Mouse (Mus musculus) ES-E14 (cell line): ENCODE measurements at regions not wholly inside any gene's neighbourhood (a gene's known extent, or its start where the extent isn't known, plus 50 kb on each side); places are given as distances from the start of the nearest gene placed in this dataset.

ENCODE experiments used
- CHD2 ChIP-seq: IDR thresholded peaks from 2 replicates; pipeline ENCODE4 v1.6.1; 2014; ENCODE audit warnings: mild to moderate bottlenecking, low read depth, low read length, inconsistent platforms
- HCFC1 ChIP-seq: IDR thresholded peaks from 2 replicates; pipeline ENCODE4 v1.6.1; 2012; ENCODE audit warnings: low read length, inconsistent platforms, borderline replicate concordance; ENCODE audit not compliant: insufficient read depth
- MAFK ChIP-seq: IDR thresholded peaks from 2 replicates; pipeline ENCODE4 v1.6.1; 2014; ENCODE audit warnings: mild to moderate bottlenecking, low read depth, low read length, inconsistent platforms; ENCODE audit not compliant: insufficient read depth
- ZC3H11A ChIP-seq: IDR thresholded peaks from 2 replicates; pipeline ENCODE4 v1.6.1; 2012; ENCODE audit warnings: low read depth, mild to moderate bottlenecking, inconsistent platforms, low read length, borderline replicate concordance
- ZNF384 ChIP-seq: IDR thresholded peaks from 2 replicates; pipeline ENCODE4 v1.6.1; 2012; ENCODE audit warnings: low read depth, low read length, inconsistent platforms

- TF ChIP-seq ZC3H11A (no peak), HCFC1 (no peak), ZNF384 (no peak), CHD2 (no peak), MAFK (no peak)
Measured at GRCm38 (mm10) chr8:98829006-98829405, 587.3 kb downstream of the Cdh8 start.
